Mouse (Mus musculus) forebrain, embryonic 13.5 days (tissue): ENCODE data around the gene Arhgap15. TPM values are rescaled to one million over a fixed set of nuclear protein-coding genes. Genes with fewer than 3 reads are reported as not detected.
"Not testable (repeated sequence)": the region's sequence is repeated elsewhere in the genome, so short reads cannot be mapped to it uniquely, and the experiment has no call there.

Source experiments
- ATAC-seq: fragments of 200-750 bp; cut with Nextera tagmentation; 2 replicates; pipeline ENCODE4 v1.8.0; 2017
- H3K27ac ChIP-seq: fragments of 300-500 bp; sonication (generic); 2 replicates; pipeline ENCODE4 v1.5.1; 2015; ENCODE audit warnings: inconsistent platforms, mild to moderate bottlenecking, moderate library complexity
- H3K27me3 ChIP-seq: fragments of 300-500 bp; sonication (generic); 2 replicates; pipeline ENCODE4 v1.6.1; 2015; ENCODE audit warnings: mild to moderate bottlenecking, inconsistent platforms
- H3K36me3 ChIP-seq: fragments of 300-500 bp; sonication (generic); 2 replicates; pipeline ENCODE4 v1.6.1; 2015; ENCODE audit warnings: mild to moderate bottlenecking, inconsistent platforms; ENCODE audit not compliant: poor library complexity, severe bottlenecking
- H3K4me1 ChIP-seq: fragments of 300-500 bp; sonication (generic); 2 replicates; pipeline ENCODE4 v1.6.1; 2015; ENCODE audit warnings: inconsistent platforms
- H3K4me2 ChIP-seq: fragments of 300-500 bp; sonication (generic); 2 replicates; pipeline ENCODE4 v1.6.1; 2015; ENCODE audit warnings: inconsistent platforms, mild to moderate bottlenecking, moderate library complexity
- H3K4me3 ChIP-seq: fragments of 300-500 bp; sonication (generic); 2 replicates; pipeline ENCODE4 v1.5.1; 2015; ENCODE audit warnings: mild to moderate bottlenecking, inconsistent platforms
- H3K9ac ChIP-seq: fragments of 300-500 bp; sonication (generic); 2 replicates; pipeline ENCODE4 v1.6.1; 2015; ENCODE audit warnings: mild to moderate bottlenecking, inconsistent platforms
- H3K9me3 ChIP-seq: fragments of 300-500 bp; sonication (generic); replicated peaks from 2 replicates; pipeline ENCODE4 v1.6.1; 2016; ENCODE audit warnings: inconsistent platforms
- WGBS: fragments of 180-500 bp; shearing (Covaris S2); methylation state at CpG from one replicate; pipeline ENCODE4 v1.1.7; 2015; 5-methylcytosine and 5-hydroxymethylcytosine counted together
- polyA plus RNA-seq: library from polyadenylated mRNA; unstranded; fragments of >200 nt; fragmentation: Nextera tagmentation; extraction: Ambion mirVana; gene quantifications from 2 replicates; pipeline ENCODE4 v1.2.1, GENCODE M21; 2015

Arhgap15 gene
- polyA plus RNA-seq: 0.53 and 0.68 TPM in 2 replicates

GRCm38 (mm10) chr2:43748287-43748983, at the start of gene Arhgap15:
Gene Arhgap15, plus strand, starts transcription at chr2:43748824.
- no peak within 1 kb of the TSS for H3K4me2 ChIP-seq
- no peak within 1 kb of the TSS for H3K27ac ChIP-seq
- H3K36me3 ChIP-seq: no peaks in the 10 kb centered on the region
- H3K9me3 ChIP-seq: no peaks in the 10 kb centered on the region
- H3K4me1 ChIP-seq: no peaks in the 10 kb centered on the region
- ATAC-seq: no peak
- no peak within 1 kb of the TSS for H3K9ac ChIP-seq
- H3K27me3 ChIP-seq: no peaks in the 10 kb centered on the region
- H3K4me3 ChIP-seq: no peak within 1 kb of the TSS
- WGBS: 85% methylated on average over 5 of the region's 5 CpGs

GRCm38 (mm10) chr2:43712611-43713138, 35.9 kb upstream of the Arhgap15 start:
- WGBS: 96% methylated on average over 2 of the region's 2 CpGs
- Histone ChIP-seq H3K4me3 (no peak overlapping the region), H3K27me3 (no peaks in the 10 kb centered on the region), H3K9me3 (no peaks in the 10 kb centered on the region), H3K4me1 (no peaks in the 10 kb centered on the region), H3K36me3 (no peaks in the 10 kb centered on the region), H3K27ac (no peak overlapping the region), H3K9ac (no peak overlapping the region), H3K4me2 (no peak overlapping the region)
- no peak for ATAC-seq

GRCm38 (mm10) chr2:43722446-43723103, 26.0 kb upstream of the Arhgap15 start:
- Histone ChIP-seq H3K36me3 (no peaks in the 10 kb centered on the region), H3K27ac (no peak overlapping the region), H3K4me3 (no peak overlapping the region; the same call in 1 of the 2 replicates), H3K9ac (no peak overlapping the region), H3K4me1 (peaks cover 4% of the 10 kb centered on the region; the same call in 1 of the 2 replicates), H3K4me2 (peak overlapping the region; percentile 46), H3K9me3 (no peaks in the 10 kb centered on the region), H3K27me3 (no peaks in the 10 kb centered on the region)
- 17% methylated on average over 14 of the region's 14 CpGs for WGBS
- peak; percentile 94 for ATAC-seq

- Histone ChIP-seq H3K36me3 (no peaks in the 10 kb centered on the region), H3K4me1 (peaks cover 4% of the 10 kb centered on the region; the same call in 1 of the 2 replicates), H3K27me3 (no peaks in the 10 kb centered on the region), H3K9ac (no peak overlapping the region), H3K9me3 (no peaks in the 10 kb centered on the region), H3K4me3 (no peak overlapping the region; the same call in 1 of the 2 replicates), H3K27ac (no peak overlapping the region), H3K4me2 (peak overlapping the region; percentile 46)
- WGBS: 55% methylated on average over 7 of the region's 7 CpGs
- ATAC-seq: peak; percentile 79
These were observed 25.5 kb upstream of the Arhgap15 start for GRCm38 (mm10) chr2:43723104-43723541.

- no peak overlapping the region for H3K27ac ChIP-seq
- H3K9ac ChIP-seq: no peak overlapping the region
- no peak overlapping the region for H3K4me2 ChIP-seq
- no peaks in the 10 kb centered on the region for H3K27me3 ChIP-seq
- ATAC-seq: no peak
- H3K36me3 ChIP-seq: no peaks in the 10 kb centered on the region
- no peak overlapping the region for H3K4me3 ChIP-seq
- WGBS: 77% methylated on average over 5 of the region's 5 CpGs
- peaks cover 4% of the 10 kb centered on the region; the same call in 1 of the 2 replicates for H3K4me1 ChIP-seq
- no peaks in the 10 kb centered on the region for H3K9me3 ChIP-seq
These were observed 21.4 kb upstream of the Arhgap15 start for GRCm38 (mm10) chr2:43727181-43727580.

GRCm38 (mm10) chr2:43727693-43728092, 20.9 kb upstream of the Arhgap15 start:
- ATAC-seq: no peak
- Histone ChIP-seq H3K9me3 (no peaks in the 10 kb centered on the region), H3K36me3 (no peaks in the 10 kb centered on the region), H3K27ac (no peak overlapping the region), H3K4me2 (no peak overlapping the region), H3K9ac (no peak overlapping the region), H3K4me1 (peaks cover 4% of the 10 kb centered on the region; the same call in 1 of the 2 replicates), H3K4me3 (no peak overlapping the region), H3K27me3 (no peaks in the 10 kb centered on the region)
- 83% methylated on average over 8 of the region's 8 CpGs for WGBS

GRCm38 (mm10) chr2:43728831-43729230, 19.8 kb upstream of the Arhgap15 start:
- 94% methylated on average over 3 of the region's 3 CpGs for WGBS
- ATAC-seq: no peak
- H3K9me3 ChIP-seq: no peaks in the 10 kb centered on the region

GRCm38 (mm10) chr2:43732396-43732795, 16.2 kb upstream of the Arhgap15 start:
- Histone ChIP-seq H3K9me3 (no peaks in the 10 kb centered on the region), H3K4me3 (no peak overlapping the region), H3K4me1 (no peaks in the 10 kb centered on the region), H3K27ac (no peak overlapping the region), H3K36me3 (no peaks in the 10 kb centered on the region), H3K27me3 (no peaks in the 10 kb centered on the region), H3K9ac (no peak overlapping the region), H3K4me2 (no peak overlapping the region)
- ATAC-seq: no peak
- WGBS: 41% methylated on average over 3 of the region's 3 CpGs

More at GRCm38 (mm10) chr2:43728831-43729230, 19.8 kb upstream of the Arhgap15 start:
- Histone ChIP-seq H3K27ac (no peak overlapping the region), H3K9ac (no peak overlapping the region), H3K4me2 (no peak overlapping the region), H3K4me3 (no peak overlapping the region), H3K27me3 (no peaks in the 10 kb centered on the region), H3K4me1 (no peaks in the 10 kb centered on the region), H3K36me3 (no peaks in the 10 kb centered on the region)

- H3K4me3 ChIP-seq, H3K9ac ChIP-seq, H3K4me2 ChIP-seq, H3K27ac ChIP-seq, H3K27me3 ChIP-seq, H3K4me1 ChIP-seq, H3K9me3 ChIP-seq, ATAC-seq, H3K36me3 ChIP-seq: not testable (repeated sequence)
- 95% methylated on average over 4 of the region's 4 CpGs for WGBS
These were observed 13.6 kb upstream of the Arhgap15 start for GRCm38 (mm10) chr2:43735071-43735470.

- 91% methylated on average over 7 of the region's 7 CpGs for whole genome bisulfite sequencing
- Histone ChIP-seq H3K4me3 (no peak overlapping the region), H3K4me2 (no peak overlapping the region), H3K27me3 (no peaks in the 10 kb centered on the region), H3K4me1 (no peaks in the 10 kb centered on the region), H3K9ac (no peak overlapping the region), H3K9me3 (no peaks in the 10 kb centered on the region), H3K27ac (no peak overlapping the region), H3K36me3 (no peaks in the 10 kb centered on the region)
- ATAC-seq: no peak
These were observed 11.1 kb upstream of the Arhgap15 start for GRCm38 (mm10) chr2:43737546-43737945.

- Histone ChIP-seq H3K27ac (no peak overlapping the region), H3K9ac (no peak overlapping the region), H3K4me3 (no peak overlapping the region), H3K9me3 (no peaks in the 10 kb centered on the region), H3K4me1 (no peaks in the 10 kb centered on the region), H3K27me3 (no peaks in the 10 kb centered on the region), H3K4me2 (no peak overlapping the region), H3K36me3 (no peaks in the 10 kb centered on the region)
- WGBS: 91% methylated on average over 10 of the region's 10 CpGs
- no peak for ATAC-seq
These were observed 10.0 kb upstream of the Arhgap15 start for GRCm38 (mm10) chr2:43738562-43739112.

GRCm38 (mm10) chr2:43739190-43739818, 9.3 kb upstream of the Arhgap15 start:
- no peak overlapping the region for H3K9ac ChIP-seq
- no peaks in the 10 kb centered on the region for H3K36me3 ChIP-seq
- H3K4me1 ChIP-seq: no peaks in the 10 kb centered on the region
- no peaks in the 10 kb centered on the region for H3K9me3 ChIP-seq
- H3K4me2 ChIP-seq: no peak overlapping the region
- H3K4me3 ChIP-seq: no peak overlapping the region
- no peak overlapping the region for H3K27ac ChIP-seq
- no peaks in the 10 kb centered on the region for H3K27me3 ChIP-seq
- no peak for ATAC-seq
- 89% methylated on average over 9 of the region's 9 CpGs for WGBS
